ENCODE assay signal across 27 mouse cellular contexts in the genomic region with DNA sequence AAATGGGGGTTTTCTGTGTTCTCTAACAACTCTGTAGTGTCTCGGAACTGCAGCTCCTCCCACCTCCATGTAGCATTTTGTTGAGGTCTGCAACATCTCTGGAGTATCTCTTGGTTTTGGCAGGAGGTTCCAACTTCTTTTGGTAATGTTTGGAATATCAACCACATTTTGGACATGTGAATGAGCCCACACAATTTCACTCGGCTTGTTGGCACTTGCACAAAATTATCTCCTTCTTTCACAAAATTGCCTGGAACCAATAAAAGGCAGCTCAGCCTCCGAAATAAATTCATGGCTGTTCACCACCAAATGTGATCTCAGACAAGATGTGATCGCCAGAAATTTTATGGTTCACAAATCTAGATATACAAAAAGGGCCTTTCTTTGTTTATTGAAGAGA.
"Had no signal": no experiment of that assay in that cellular context is flagged by ENCODE, and none has a peak within 500 bp of the region (broad histone marks: within the 10 kb centered on the region; RNA-seq: fewer than 3 reads in every experiment).

No protein-coding gene starts in this region.

- H3K9ac ChIP-seq: heart, embryonic 13.5 days; heart, embryonic 15.5 days; hindbrain, embryonic 13.5 days; hindbrain, embryonic 15.5 days; kidney, embryonic 15.5 days; limb, embryonic 13.5 days; limb, embryonic 15.5 days; liver, embryonic 12.5 days; liver, embryonic 14.5 days had no signal

- H3K9me3 ChIP-seq: heart, embryonic 15.5 days; hindbrain, embryonic 13.5 days; hindbrain, embryonic 15.5 days; kidney, embryonic 15.5 days; limb, embryonic 15.5 days; liver, embryonic 12.5 days had no signal

- H3K27ac ChIP-seq: gastrocnemius, adult 2 months; heart, embryonic 13.5 days; heart, embryonic 15.5 days; hindbrain, embryonic 13.5 days; hindbrain, embryonic 15.5 days; hindbrain, postnatal 0 days; kidney, embryonic 15.5 days; kidney, postnatal 0 days; limb, embryonic 13.5 days; limb, embryonic 15.5 days; liver, embryonic 12.5 days; liver, embryonic 14.5 days had no signal

- H3K4me1 ChIP-seq: heart, embryonic 13.5 days; heart, embryonic 15.5 days; hindbrain, embryonic 13.5 days; hindbrain, embryonic 15.5 days; kidney, embryonic 15.5 days; limb, embryonic 13.5 days; limb, embryonic 15.5 days; liver, embryonic 12.5 days had no signal

- H3K36me3 ChIP-seq: heart, embryonic 13.5 days; heart, embryonic 15.5 days; hindbrain, embryonic 13.5 days; hindbrain, embryonic 15.5 days; kidney, embryonic 15.5 days; limb, embryonic 13.5 days; limb, embryonic 15.5 days; liver, embryonic 12.5 days had no signal

- ATAC-seq: hindbrain, postnatal 0 days; intestine, embryonic 16.5 days; liver, embryonic 12.5 days had no signal

- DNase-seq: gastrocnemius, adult 2 months; gastrocnemius, postnatal 10 days; gastrocnemius, postnatal 25 days; heart, adult 18-20 months; heart, postnatal 14 days; heart, postnatal 36 days; kidney, adult 11 months; kidney, adult 2 months; kidney, adult 9 months; kidney, postnatal 14 days; kidney, postnatal 36 days; layer of hippocampus, adult 9-11 months; layer of hippocampus, postnatal 36 days; left cerebral cortex, postnatal 4 days had no signal

- H3K4me3 ChIP-seq: gastrocnemius, adult 2 months; heart, embryonic 13.5 days; heart, embryonic 15.5 days; hindbrain, embryonic 13.5 days; hindbrain, embryonic 15.5 days; kidney, embryonic 15.5 days; limb, embryonic 13.5 days; limb, embryonic 15.5 days; liver, embryonic 12.5 days had no signal

- H3K4me2 ChIP-seq: heart, embryonic 11.5 days; heart, embryonic 13.5 days; heart, embryonic 15.5 days; hindbrain, embryonic 13.5 days; hindbrain, embryonic 15.5 days; kidney, embryonic 15.5 days; limb, embryonic 13.5 days; limb, embryonic 15.5 days; liver, embryonic 12.5 days had no signal

- H3K27me3 ChIP-seq: heart, embryonic 13.5 days; heart, embryonic 15.5 days; hindbrain, embryonic 13.5 days; hindbrain, embryonic 15.5 days; kidney, embryonic 15.5 days; limb, embryonic 13.5 days; limb, embryonic 15.5 days; liver, embryonic 12.5 days had no signal
